Mouse (Mus musculus): ENCODE data around the gene Syngap1.

- TF ChIP-seq CTCF (IDR thresholded peaks at IDR 0.05; ENCODE audit: control insufficient read depth, insufficient read depth, insufficient read length): no peak
- TF ChIP-seq FOSL1 (IDR thresholded peaks at IDR 0.05; ENCODE audit: insufficient read depth, low read length, poor library complexity, severe bottlenecking): no peak
- TF ChIP-seq MYOD1 (IDR thresholded peaks at IDR 0.05; ENCODE audit: control insufficient read depth, insufficient read length, low read depth): no peak
- TF ChIP-seq MYOG (IDR thresholded peaks at IDR 0.05; ENCODE audit: control insufficient read depth, extremely low read depth, insufficient read length): no peak
- TF ChIP-seq CEBPB (IDR thresholded peaks at IDR 0.05; ENCODE audit: low read depth): no peak
- TF ChIP-seq USF1 (IDR thresholded peaks at IDR 0.05; ENCODE audit: low read depth): no peak
Measured at GRCm38 (mm10) chr17:26995006-26995405, 54.0 kb downstream of the Syngap1 start.
